Mouse (Mus musculus): ENCODE measurements around the gene Gpx8. TPM values are rescaled to one million over a fixed set of nuclear protein-coding genes. Genes with fewer than 3 reads are reported as not detected.

The Gpx8 gene
- polyA plus RNA-seq, 1 experiment from 2014 or later = 17.3 TPM

MicroRNA genes within 50 kb of the gene (microRNA counts, 519-probe panel; counts per million panel counts)
- microRNA mmu-miR-449a = 582 counts per million, percentile 70 among the panel's probes with 10 or more counts
- 582 counts per million, percentile 70 among the panel's probes with 10 or more counts for microRNA mmu-miR-449b
- microRNA mmu-miR-449c = 582 counts per million, percentile 70 among the panel's probes with 10 or more counts

Small RNA genes within 50 kb of the gene (microRNA-seq; reads per million reads assigned to microRNA genes)
- gene Mir449a (81.5 reads per million, percentile 46 among the genes with 10 or more reads in this experiment), gene Mir449b (not detected), gene Mir449c (not detected)

Other genes with a start within 250 kb of the Gpx8 start
- 28.6 and 30.8 TPM in 2 replicates for gene Plpp1, start 245.6 kb downstream of the Gpx8 start, polyA plus RNA-seq (2016; fragmentation: Nextera tagmentation; extraction: Ambion mirVana)
- 62.8 and 64.8 TPM in 2 replicates for gene Mtrex, start 119.0 kb downstream of the Gpx8 start, polyA plus RNA-seq (2016; fragmentation: Nextera tagmentation; extraction: Ambion mirVana)
- 17.8 and 18.3 TPM in 2 replicates for gene Dhx29, start 119.0 kb downstream of the Gpx8 start, polyA plus RNA-seq (2016; fragmentation: Nextera tagmentation; extraction: Ambion mirVana)
- gene Ccno, start 58.6 kb downstream of the Gpx8 start, polyA plus RNA-seq (2016; fragmentation: Nextera tagmentation; extraction: Ambion mirVana) = 0.11 and 0.22 TPM in 2 replicates
- not detected in 2 replicates for gene Mcidas, start 52.6 kb downstream of the Gpx8 start, polyA plus RNA-seq (2016; fragmentation: Nextera tagmentation; extraction: Ambion mirVana)
- gene Cdc20b, start 11.3 kb downstream of the Gpx8 start, polyA plus RNA-seq (2016; fragmentation: Nextera tagmentation; extraction: Ambion mirVana) = not detected in 2 replicates
- gene Gzma, start 54.6 kb upstream of the Gpx8 start, polyA plus RNA-seq (2016; fragmentation: Nextera tagmentation; extraction: Ambion mirVana) = not detected in 2 replicates
- gene Esm1, start 163.2 kb upstream of the Gpx8 start, polyA plus RNA-seq (2016; fragmentation: Nextera tagmentation; extraction: Ambion mirVana) = 1.6 and 1.8 TPM in 2 replicates
- not detected in 2 replicates for gene Gzmk, start 179.5 kb upstream of the Gpx8 start, polyA plus RNA-seq (2016; fragmentation: Nextera tagmentation; extraction: Ambion mirVana)
- gene BC067074, start 246.7 kb upstream of the Gpx8 start, polyA plus RNA-seq (2016; fragmentation: Nextera tagmentation; extraction: Ambion mirVana) = 0.49 and 0.75 TPM in 2 replicates

Measured in liver, embryonic 12.5 days (tissue).